Mouse (Mus musculus) liver, adult 2 months (tissue): ENCODE data around the gene E4f1.

Experiments
- CTCF ChIP-seq: fragments of 200-500 bp; IDR thresholded peaks from 2 replicates; pipeline ENCODE4 v1.5.1; 2011; ENCODE audit warnings: low read depth, low read length, control low read depth
- POLR2A ChIP-seq: fragments of 200-500 bp; IDR thresholded peaks from 2 replicates; pipeline ENCODE4 v1.6.1; 2011; ENCODE audit warnings: low read length, control low read depth; ENCODE audit not compliant: insufficient read depth; ENCODE audit errors: extremely low read depth

GRCm38 (mm10) chr17:24423114-24423513 lies 47.0 kb downstream of the E4f1 start:
- TF ChIP-seq CTCF (no peak), POLR2A (no peak)
